Mouse (Mus musculus) kidney, postnatal 0 days (tissue): ENCODE measurements around the gene Ccdc9. TPM values are rescaled to one million over a fixed set of nuclear protein-coding genes. Genes with fewer than 3 reads are reported as not detected.

Experiments
- ATAC-seq: fragments of 200-750 bp; cut with Nextera tagmentation; replicated peaks from 2 replicates; pipeline ENCODE4 v1.8.0; 2017; ENCODE audit warnings: low read depth, moderate number of reproducible peaks, moderate TSS enrichment, moderate library complexity; ENCODE audit not compliant: low FRiP score
- DNase-seq: peaks from one replicate; pipeline ENCODE4 v3.0.0-alpha.2; 2016; ENCODE audit warnings: low spot score
- H3K27ac ChIP-seq: fragments of 300-500 bp; sonication (generic); 2 replicates; pipeline ENCODE4 v1.5.1; 2014; ENCODE audit warnings: mild to moderate bottlenecking
- H3K27me3 ChIP-seq: fragments of 300-500 bp; sonication (generic); 2 replicates; pipeline ENCODE4 v1.6.1; 2014; ENCODE audit warnings: low read length, mixed read lengths; ENCODE audit not compliant: insufficient read depth
- H3K36me3 ChIP-seq: fragments of 300-500 bp; sonication (generic); 2 replicates; pipeline ENCODE4 v1.6.1; 2014; ENCODE audit warnings: low read length, mixed read lengths; ENCODE audit not compliant: insufficient read depth
- H3K4me1 ChIP-seq: fragments of 300-500 bp; sonication (generic); replicated peaks from 2 replicates; pipeline ENCODE4 v1.6.1; 2014; ENCODE audit warnings: antibody characterized with exemption, low read length, mixed read lengths; ENCODE audit not compliant: insufficient read depth
- H3K4me2 ChIP-seq: fragments of 300-500 bp; sonication (generic); 2 replicates; pipeline ENCODE4 v1.6.1; 2014; ENCODE audit warnings: mild to moderate bottlenecking, low read length, moderate library complexity, mixed read lengths
- H3K4me3 ChIP-seq: fragments of 300-500 bp; sonication (generic); replicated peaks from 2 replicates; pipeline ENCODE4 v1.5.1; 2014; ENCODE audit warnings: low read depth, low read length
- H3K9ac ChIP-seq: fragments of 300-500 bp; sonication (generic); 2 replicates; pipeline ENCODE4 v1.6.1; 2014; ENCODE audit warnings: low read depth, low read length
- H3K9me3 ChIP-seq: fragments of 300-500 bp; sonication (generic); replicated peaks from 2 replicates; pipeline ENCODE4 v1.6.1; 2016; ENCODE audit warnings: low read length, inconsistent platforms, mixed read lengths
- CTCF ChIP-seq: IDR thresholded peaks from 2 replicates; pipeline ENCODE4 v1.5.1; 2016; ENCODE audit warnings: antibody characterized with exemption, low read depth, mild to moderate bottlenecking, moderate library complexity
- WGBS: fragments of 180-500 bp; shearing (Covaris S2); extraction: QIAGEN DNeasy Blood & Tissue Kit; methylation state at CpG from one replicate; pipeline ENCODE4 v1.1.7; 2014; 5-methylcytosine and 5-hydroxymethylcytosine counted together
- polyA plus RNA-seq: library from polyadenylated mRNA; unstranded; fragments of >200 nt; fragmentation: Nextera tagmentation; extraction: Ambion mirVana; gene quantifications from 2 replicates; pipeline ENCODE4 v1.2.1, GENCODE M21; 2015

Gene Ccdc9
- polyA plus RNA-seq, 1 experiment from 2014 or later: 17.1 TPM

GRCm38 (mm10) chr7:16296766-16297390 is 10.3 kb upstream of the Ccdc9 start:
- peak; percentile 41 for TF ChIP-seq CTCF
- H3K9ac ChIP-seq: peak overlapping the region; percentile 38; the same call in 1 of the 2 replicates
- peak; percentile 48 for ATAC-seq

GRCm38 (mm10) chr7:16296146-16296545 is 9.6 kb upstream of the Ccdc9 start:
- no peak for TF ChIP-seq CTCF
- ATAC-seq: no peak

More at GRCm38 (mm10) chr7:16296766-16297390, 10.3 kb upstream of the Ccdc9 start:
- Histone ChIP-seq H3K27ac (peak overlapping the region; percentile 76), H3K4me1 (no peaks in the 10 kb centered on the region; the same call in 1 of the 2 replicates), H3K4me3 (peak overlapping the region; percentile 16), H3K4me2 (peak overlapping the region; percentile 52), H3K36me3 (no peaks in the 10 kb centered on the region), H3K9me3 (no peaks in the 10 kb centered on the region), H3K27me3 (no peaks in the 10 kb centered on the region)
- peak; percentile 96 for DNase-seq
- WGBS: 2% methylated on average over 22 of the region's 22 CpGs

GRCm38 (mm10) chr7:16295321-16295900 is 8.8 kb upstream of the Ccdc9 start:
- no peaks in the 10 kb centered on the region for H3K36me3 ChIP-seq
- H3K9ac ChIP-seq: peak overlapping the region; percentile 53
- H3K4me2 ChIP-seq: peak overlapping the region; percentile 65
- no peaks in the 10 kb centered on the region for H3K27me3 ChIP-seq
- no peaks in the 10 kb centered on the region; the same call in 1 of the 2 replicates for H3K4me1 ChIP-seq
- H3K27ac ChIP-seq: peak overlapping the region; percentile 81
- TF ChIP-seq CTCF: no peak
- WGBS: 2% methylated on average over 41 of the region's 41 CpGs
- peak; percentile 90 for DNase-seq
- H3K9me3 ChIP-seq: no peaks in the 10 kb centered on the region
- ATAC-seq: peak; percentile 37
- peak overlapping the region; percentile 46 for H3K4me3 ChIP-seq

More at GRCm38 (mm10) chr7:16296146-16296545, 9.6 kb upstream of the Ccdc9 start:
- Histone ChIP-seq H3K9ac (no peak overlapping the region), H3K27ac (peak overlapping the region; percentile 81), H3K4me2 (no peak overlapping the region; the same call in 1 of the 2 replicates), H3K36me3 (no peaks in the 10 kb centered on the region), H3K4me3 (no peak overlapping the region), H3K9me3 (no peaks in the 10 kb centered on the region), H3K27me3 (no peaks in the 10 kb centered on the region), H3K4me1 (no peaks in the 10 kb centered on the region; the same call in 1 of the 2 replicates)
- 39% methylated on average over 2 of the region's 2 CpGs for WGBS
- no peak for DNase-seq

GRCm38 (mm10) chr7:16294837-16295236 is 8.2 kb upstream of the Ccdc9 start:
- H3K36me3 ChIP-seq: no peaks in the 10 kb centered on the region
- ATAC-seq: peak; percentile 84
- H3K4me2 ChIP-seq: peak overlapping the region; percentile 65
- WGBS: under 1% methylated on average over 23 of the region's 23 CpGs
- H3K4me1 ChIP-seq: no peaks in the 10 kb centered on the region; the same call in 1 of the 2 replicates
- H3K27me3 ChIP-seq: no peaks in the 10 kb centered on the region
- peak overlapping the region; percentile 81 for H3K27ac ChIP-seq
- peak overlapping the region; percentile 53 for H3K9ac ChIP-seq
- H3K4me3 ChIP-seq: peak overlapping the region; percentile 46
- DNase-seq: peak; percentile 97
- H3K9me3 ChIP-seq: no peaks in the 10 kb centered on the region
- peak; percentile 94 for TF ChIP-seq CTCF

- Histone ChIP-seq H3K4me1 (no peaks in the 10 kb centered on the region), H3K36me3 (no peaks in the 10 kb centered on the region), H3K9me3 (no peaks in the 10 kb centered on the region), H3K9ac (no peak overlapping the region), H3K4me2 (peak overlapping the region; percentile 65), H3K4me3 (0 out of 2 replicates have a peak overlapping the region, but pooled peaks have one; percentile 46), H3K27me3 (no peaks in the 10 kb centered on the region), H3K27ac (no peak overlapping the region)
- WGBS: 30% methylated on average over 4 of the region's 4 CpGs
- ATAC-seq: no peak
- peak; percentile 32; the same call in 1 of the 2 replicates for TF ChIP-seq CTCF
- DNase-seq: peak; percentile 90
These were observed 7.8 kb upstream of the Ccdc9 start for GRCm38 (mm10) chr7:16294346-16294745.

- DNase-seq (no peak), ATAC-seq (no peak)
- H3K4me2 ChIP-seq: no peak overlapping the region
- H3K9me3 ChIP-seq: no peaks in the 10 kb centered on the region
- H3K36me3 ChIP-seq: 0 out of 2 replicates have a peak, but pooled peaks cover 4% of the 10 kb centered on the region
- WGBS: 77% methylated on average over 1 of the region's 1 CpGs
- no peak overlapping the region for H3K9ac ChIP-seq
- no peak overlapping the region for H3K4me3 ChIP-seq
- H3K27me3 ChIP-seq: no peaks in the 10 kb centered on the region
- H3K4me1 ChIP-seq: no peaks in the 10 kb centered on the region
- TF ChIP-seq CTCF: no peak
- H3K27ac ChIP-seq: no peak overlapping the region
These were observed 1.2 kb upstream of the Ccdc9 start for GRCm38 (mm10) chr7:16287791-16288190.
